Mouse (Mus musculus): Measurements from ENCODE around the gene Klrg1. TPM values are rescaled to one million over a fixed set of nuclear protein-coding genes. Genes with fewer than 3 reads are reported as not detected.

The Klrg1 gene
- polyA plus RNA-seq, 1 experiment from 2014 or later, result 0.75 TPM

- 47% methylated on average over 1 of the region's 1 CpGs for WGBS
- no peak overlapping the region for H3K4me3 ChIP-seq
- no peak for ATAC-seq (ENCODE audit: low FRiP score, low read depth)
- no peaks in the 10 kb centered on the region for H3K27me3 ChIP-seq
- H3K36me3 ChIP-seq, result no peaks in the 10 kb centered on the region
- no peak overlapping the region for H3K27ac ChIP-seq (replicated peaks)
- H3K4me2 ChIP-seq, result no peak overlapping the region
- no peak overlapping the region for H3K9ac ChIP-seq
- H3K4me1 ChIP-seq (replicated peaks), result no peaks in the 10 kb centered on the region
- H3K9me3 ChIP-seq, result no peaks in the 10 kb centered on the region
Measured at GRCm38 (mm10) chr6:122252146-122252545, 30.5 kb downstream of the Klrg1 start.

DNA sequence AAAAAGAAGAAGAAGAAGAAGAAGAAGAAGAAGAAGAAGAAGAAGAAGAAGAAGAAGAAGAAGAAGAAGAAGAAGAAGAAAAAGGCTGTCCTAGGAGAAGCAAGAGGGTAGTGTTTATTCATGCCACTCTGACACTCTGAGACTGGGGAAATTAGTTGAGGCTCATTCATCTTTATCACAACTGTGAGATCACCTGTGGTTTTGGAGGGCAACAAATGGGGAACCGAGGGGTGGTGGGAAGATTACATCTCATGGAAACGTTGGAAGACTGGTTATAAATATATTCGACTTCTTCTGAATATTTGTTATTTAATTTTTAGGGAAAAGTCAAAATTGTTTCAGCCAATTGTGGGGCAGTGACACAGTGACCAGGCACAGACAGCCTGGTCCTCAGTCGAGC is 32.6 kb downstream of the Klrg1 start:
- WGBS, result 81% methylated on average over 4 of the region's 4 CpGs
- Histone ChIP-seq H3K4me1 (replicated peaks) (no peaks in the 10 kb centered on the region), H3K36me3 (no peaks in the 10 kb centered on the region), H3K9ac (no peak overlapping the region), H3K27me3 (no peaks in the 10 kb centered on the region), H3K4me3 (no peak overlapping the region), H3K4me2 (no peak overlapping the region), H3K27ac (replicated peaks) (no peak overlapping the region), H3K9me3 (no peaks in the 10 kb centered on the region)
- ATAC-seq (ENCODE audit: low FRiP score, low read depth), result no peak

Other genes with a start within 250 kb of the Klrg1 start
- gene M6pr, start 25.8 kb upstream of the Klrg1 start, polyA plus RNA-seq (2015; fragmentation: Nextera tagmentation; extraction: Ambion mirVana), result 46.7 and 51.3 TPM in 2 replicates
- gene Phc1, start 57.7 kb upstream of the Klrg1 start, polyA plus RNA-seq (2015; fragmentation: Nextera tagmentation; extraction: Ambion mirVana), result 26.4 and 30.6 TPM in 2 replicates
- gene Rimklb, start 215.9 kb upstream of the Klrg1 start, polyA plus RNA-seq (2015; fragmentation: Nextera tagmentation; extraction: Ambion mirVana), result 106 and 111 TPM in 2 replicates
- 2.8 and 3.5 TPM in 2 replicates for gene Mfap5, start 223.0 kb upstream of the Klrg1 start, polyA plus RNA-seq (2015; fragmentation: Nextera tagmentation; extraction: Ambion mirVana)